In genomic region chr2:136598743-136599142, GRCm38 (mm10) we compare ENCODE assay signal across 12 mouse cellular contexts.
DNase-seq lines count a peak whose midpoint lies in the region; TF ChIP-seq lines count a peak whose summit lies in the region.
"Had no signal": no experiment of that assay in that cellular context is flagged by ENCODE, and none has a peak within 500 bp of the region (broad histone marks: within the 10 kb centered on the region; RNA-seq: fewer than 3 reads in every experiment).

No protein-coding gene starts in this region.

- intact Hi-C loops in left cerebral cortex, postnatal 4 days (cut with DNase I) = loop anchor here (5.0 to 10.0 kb wide), 2 partner anchors 111 to 454 kb away; no protein-coding TSS in a partner anchor
- intact Hi-C loops in gastrocnemius, adult 2 months (cut with DNase I) = loop anchor here (5.0 kb wide), 1 partner anchor 451 kb away; no protein-coding TSS in a partner anchor

- no peak overlapping the region for H3K4me3 ChIP-seq in gastrocnemius, adult 2 months
- H3K4me3 ChIP-seq: hindbrain, embryonic 10.5 days; limb, embryonic 10.5 days had no signal

- no peak overlapping the region for H3K27ac ChIP-seq in gastrocnemius, adult 2 months
- H3K27ac ChIP-seq: hindbrain, embryonic 10.5 days; kidney, postnatal 0 days; limb, embryonic 10.5 days; macrophage had no signal

- DNase-seq in adrenal gland, postnatal 10 days = peak; percentile 21
- no peak for DNase-seq in adrenal gland, postnatal 14 days
- peak; percentile 4 for DNase-seq in left cerebral cortex, adult 11 months (ENCODE audit: low spot score)
- DNase-seq in left cerebral cortex, postnatal 4 days = no peak
- peak; percentile 31 to 46 for DNase-seq in layer of hippocampus, adult 8-10 months (ENCODE audit: low spot score in 2 of 2)
- DNase-seq in right cerebral cortex, postnatal 25 days = peak; percentile 37
- no peak for DNase-seq in gastrocnemius, adult 2 months
- DNase-seq in kidney, postnatal 4 days = no peak

- TF ChIP-seq CTCF in gastrocnemius, adult 2 months (IDR thresholded peaks at IDR 0.05) = no peak

Comparison
In these comparisons a context has a peak if more than half of its experiments do, and no peak if none do; other contexts are left out.
1. DNase-seq: peak in adrenal gland, postnatal 10 days (single experiment), left cerebral cortex, adult 11 months (single experiment), layer of hippocampus, adult 8-10 months (2 of 2) and right cerebral cortex, postnatal 25 days (single experiment); none in adrenal gland, postnatal 14 days (single experiment), left cerebral cortex, postnatal 4 days (single experiment), gastrocnemius, adult 2 months (single experiment) and kidney, postnatal 4 days (0 of 2).